Mouse (Mus musculus) MEL-GATA-1-ER (cell line): ENCODE measurements at regions not wholly inside any gene's neighbourhood (a gene's known extent, or its start where the extent isn't known, plus 50 kb on each side); places are given as distances from the start of the nearest gene placed in this dataset.

Experiments used
- DNase-seq: peaks from one replicate; pipeline ENCODE4 v3.0.0-alpha.2; 2012; ENCODE audit warnings: low read depth; ENCODE audit errors: extremely low read depth

GRCm38 (mm10) chr17:45341573-45341972 is 92.0 kb downstream of the Cdc5l start:
- no peak for DNase-seq

GRCm38 (mm10) chr17:45340851-45341250 is 92.7 kb downstream of the Cdc5l start:
- DNase-seq: no peak

- no peak for DNase-seq
Observed at GRCm38 (mm10) chr17:45339226-45339625, 94.3 kb downstream of the Cdc5l start.

GRCm38 (mm10) chr17:45338086-45338485 is 95.5 kb downstream of the Cdc5l start:
- DNase-seq: no peak

- DNase-seq: no peak
Observed at GRCm38 (mm10) chr17:45335586-45336151, 97.9 kb downstream of the Cdc5l start.

- peak; percentile 37 for DNase-seq
Observed at GRCm38 (mm10) chr17:45334732-45335381, 98.7 kb downstream of the Cdc5l start.

- no peak for DNase-seq
Observed at GRCm38 (mm10) chr17:45332321-45332720, 101.2 kb downstream of the Cdc5l start.

GRCm38 (mm10) chr17:45329241-45329640 is 104.3 kb downstream of the Cdc5l start:
- DNase-seq: no peak

- DNase-seq: no peak
Observed at GRCm38 (mm10) chr17:45326726-45327125, 106.8 kb downstream of the Cdc5l start.

GRCm38 (mm10) chr17:45326173-45326572 is 107.4 kb downstream of the Cdc5l start:
- DNase-seq: no peak

GRCm38 (mm10) chr17:45322842-45323241 is 110.7 kb downstream of the Cdc5l start:
- no peak for DNase-seq

- no peak for DNase-seq
Observed at GRCm38 (mm10) chr17:45320074-45320473, 113.5 kb downstream of the Cdc5l start.

- DNase-seq: no peak
Observed at GRCm38 (mm10) chr17:45318211-45319076, 115.1 kb downstream of the Cdc5l start.

GRCm38 (mm10) chr17:45312510-45313266 is 120.8 kb downstream of the Cdc5l start:
- DNase-seq: no peak

GRCm38 (mm10) chr17:45306506-45306905 is 127.0 kb downstream of the Cdc5l start:
- no peak for DNase-seq

GRCm38 (mm10) chr17:45303183-45303582 is 130.4 kb downstream of the Cdc5l start:
- DNase-seq: no peak

GRCm38 (mm10) chr17:45298355-45298754 is 135.2 kb downstream of the Cdc5l start:
- no peak for DNase-seq

- DNase-seq: no peak
Observed at GRCm38 (mm10) chr17:45297860-45298259, 135.7 kb downstream of the Cdc5l start.

GRCm38 (mm10) chr17:45296363-45296762 is 137.2 kb downstream of the Cdc5l start:
- peak; percentile 6 for DNase-seq

- DNase-seq: no peak
Observed at GRCm38 (mm10) chr17:45294886-45295285, 138.7 kb downstream of the Cdc5l start.

GRCm38 (mm10) chr17:45294256-45294865 is 139.2 kb downstream of the Cdc5l start:
- no peak for DNase-seq
